Mouse (Mus musculus): ENCODE results near the gene Aloxe3. TPM values are rescaled to one million over a fixed set of nuclear protein-coding genes. Genes with fewer than 3 reads are reported as not detected.

Gene Aloxe3
- polyA plus RNA-seq, 1 experiment from 2014 or later, result 0.47 TPM

DNA sequence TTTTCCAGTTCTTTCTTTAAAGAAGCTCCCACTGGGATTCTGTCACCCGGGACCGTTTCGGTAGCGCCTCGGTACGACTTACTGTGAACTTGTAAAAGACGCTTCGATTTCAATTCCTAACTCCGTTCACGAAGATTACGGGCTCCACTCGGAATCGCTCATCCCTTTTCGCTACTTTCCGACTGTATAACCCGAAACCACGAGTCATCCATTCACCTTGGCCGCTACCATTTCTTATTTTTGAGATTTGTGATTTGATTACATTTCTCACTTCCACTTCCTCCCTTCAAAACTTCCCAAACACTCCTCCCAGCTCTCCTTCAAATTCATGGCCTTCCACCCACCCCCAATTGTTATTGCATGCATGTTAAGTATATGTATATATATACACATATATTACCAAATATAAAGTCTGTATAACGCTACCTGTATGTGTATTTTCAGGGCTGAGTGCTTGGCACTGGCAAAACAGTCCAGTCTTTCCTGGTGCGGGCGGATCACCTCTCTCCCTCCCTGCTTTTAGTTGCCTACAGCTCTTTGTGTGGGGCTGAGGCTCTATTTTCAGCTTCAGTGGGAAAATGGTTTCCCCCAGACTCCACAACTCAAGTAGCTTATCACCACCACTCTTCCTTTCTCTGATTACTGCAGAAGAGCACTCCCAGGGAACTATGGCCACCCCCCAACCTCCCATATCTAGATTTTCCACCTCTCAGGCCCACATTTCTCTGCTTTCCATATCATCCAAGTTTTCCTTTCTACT is 14.5 kb upstream of the Aloxe3 start:
- Histone ChIP-seq H3K27ac (no peak overlapping the region), H3K36me3 (peaks cover 32% of the 10 kb centered on the region)
- ATAC-seq (ENCODE audit: insufficient number of reproducible peaks, insufficient read depth, low FRiP score, low TSS enrichment), result no peak

DNA sequence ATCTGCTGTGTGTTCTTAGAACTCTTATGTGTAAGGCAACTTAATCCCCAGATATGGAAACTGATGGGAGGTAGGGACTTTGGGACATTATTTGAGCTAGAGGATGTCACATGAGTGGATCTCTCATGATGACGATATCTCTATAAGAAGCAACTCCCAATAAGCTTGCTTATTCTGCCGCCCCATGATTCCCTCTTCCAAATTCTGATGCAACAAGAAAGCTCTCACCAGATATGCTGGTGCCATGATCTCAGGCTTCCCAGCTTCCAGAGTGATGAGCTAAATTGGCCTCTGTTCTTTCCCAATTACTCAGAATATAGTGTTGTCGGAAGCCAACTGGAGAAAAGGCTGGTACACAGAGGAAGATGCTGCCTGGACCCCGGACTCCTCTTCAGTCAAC is 13.8 kb upstream of the Aloxe3 start:
- Histone ChIP-seq H3K27me3 (peaks cover 7% of the 10 kb centered on the region), H3K4me1 (0 out of 2 replicates have a peak, but pooled peaks cover 3% of the 10 kb centered on the region), H3K36me3 (peaks cover 26% of the 10 kb centered on the region), H3K4me3 (no peak overlapping the region; the same call in 1 of the 2 replicates), H3K9ac (no peak overlapping the region), H3K4me2 (replicated peaks) (peak overlapping the region; percentile 51; the same call in 1 of the 2 replicates), H3K9me3 (no peaks in the 10 kb centered on the region), H3K27ac (no peak overlapping the region)
- 66% methylated on average over 4 of the region's 4 CpGs for WGBS
- ATAC-seq (ENCODE audit: insufficient number of reproducible peaks, insufficient read depth, low FRiP score, low TSS enrichment), result no peak

More for the DNA sequence above, 14.5 kb upstream of the Aloxe3 start:
- Histone ChIP-seq H3K4me2 (replicated peaks) (peak overlapping the region; percentile 51), H3K9me3 (no peaks in the 10 kb centered on the region), H3K27me3 (peaks cover 3% of the 10 kb centered on the region; the same call in 1 of the 2 replicates), H3K4me1 (0 out of 2 replicates have a peak, but pooled peaks cover 3% of the 10 kb centered on the region), H3K4me3 (peak overlapping the region; percentile 46), H3K9ac (peak overlapping the region; percentile 25; the same call in 1 of the 2 replicates)
- WGBS, result 5% methylated on average over 21 of the region's 21 CpGs

DNA sequence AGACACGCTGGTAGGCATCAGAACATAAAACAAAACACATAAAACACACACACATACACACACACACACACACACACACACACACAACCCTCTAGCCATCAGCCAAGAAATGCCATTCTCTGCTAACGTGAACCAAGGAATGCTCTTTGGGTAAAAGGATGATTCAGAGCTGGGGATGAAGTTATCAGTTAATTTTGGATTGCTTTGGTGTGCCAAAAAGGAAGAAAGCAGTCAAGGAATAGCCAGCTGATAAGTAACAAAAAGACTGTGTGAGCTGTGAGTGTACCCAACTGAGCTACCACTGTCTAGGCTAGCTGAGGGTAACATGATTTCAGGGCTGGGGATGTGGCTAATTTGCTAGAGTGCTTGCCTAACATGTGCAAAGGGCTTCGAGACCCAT is 11.7 kb upstream of the Aloxe3 start:
- Histone ChIP-seq H3K4me1 (peaks cover 6% of the 10 kb centered on the region), H3K27ac (no peak overlapping the region), H3K9me3 (no peaks in the 10 kb centered on the region), H3K27me3 (peaks cover 9% of the 10 kb centered on the region), H3K36me3 (peaks cover 5% of the 10 kb centered on the region), H3K9ac (no peak overlapping the region), H3K4me3 (no peak overlapping the region), H3K4me2 (replicated peaks) (no peak overlapping the region)
- WGBS, result 72% methylated on average over 3 of the region's 3 CpGs
- no peak for ATAC-seq (ENCODE audit: insufficient number of reproducible peaks, insufficient read depth, low FRiP score, low TSS enrichment)

DNA sequence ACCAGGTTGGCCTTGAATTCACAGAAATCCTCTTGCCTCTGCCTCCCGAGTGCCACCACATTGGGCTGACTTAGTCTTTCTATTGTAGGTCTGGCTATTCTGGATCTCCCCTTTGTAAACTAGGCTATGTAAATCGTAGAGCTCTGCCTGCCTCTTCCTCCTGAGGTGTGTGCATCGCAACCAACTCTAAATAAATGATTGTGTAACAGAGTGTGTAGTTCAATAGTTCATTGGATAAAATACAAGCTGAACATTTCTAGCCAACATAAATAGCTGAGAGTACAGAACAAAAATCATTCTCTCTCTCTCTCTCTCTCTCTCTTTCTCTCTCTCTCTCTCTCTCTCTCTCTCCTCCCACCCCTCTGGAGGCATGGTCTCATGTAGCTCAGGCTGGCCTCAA is 11.1 kb upstream of the Aloxe3 start:
- no peaks in the 10 kb centered on the region for H3K36me3 ChIP-seq
- no peak for ATAC-seq (ENCODE audit: insufficient number of reproducible peaks, insufficient read depth, low FRiP score, low TSS enrichment)
- WGBS, result 81% methylated on average over 3 of the region's 3 CpGs
- H3K4me1 ChIP-seq, result peaks cover 12% of the 10 kb centered on the region
- H3K4me3 ChIP-seq, result no peak overlapping the region
- no peaks in the 10 kb centered on the region for H3K9me3 ChIP-seq
- no peak overlapping the region for H3K4me2 ChIP-seq (replicated peaks)
- H3K27ac ChIP-seq, result no peak overlapping the region
- peaks cover 9% of the 10 kb centered on the region for H3K27me3 ChIP-seq
- no peak overlapping the region for H3K9ac ChIP-seq

DNA sequence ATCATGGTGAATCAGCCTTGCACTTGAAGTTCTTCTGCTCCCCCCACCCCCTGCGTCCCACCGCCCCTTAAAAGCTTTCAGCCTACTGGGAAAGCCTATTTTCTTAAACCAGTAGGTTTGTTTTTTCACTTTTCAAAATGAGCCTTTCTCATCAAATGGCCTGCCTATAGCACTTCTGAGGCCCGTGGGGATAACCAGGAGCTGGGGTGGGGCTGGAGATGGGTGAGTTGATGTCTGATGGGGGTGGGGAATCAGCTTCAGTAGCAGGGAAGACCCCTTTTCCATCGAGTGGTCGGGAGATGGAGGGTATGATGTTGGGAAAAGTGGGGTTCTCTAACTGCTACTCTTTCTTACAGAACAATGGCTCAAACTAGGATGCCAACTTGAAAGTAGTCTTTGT is 8.9 kb upstream of the Aloxe3 start:
- peaks cover 26% of the 10 kb centered on the region for H3K4me1 ChIP-seq

GRCm38 (mm10) chr11:69117737-69118695 is 7.7 kb upstream of the Aloxe3 start:
- Histone ChIP-seq H3K27ac (peak overlapping the region; percentile 58), H3K4me3 (peak overlapping the region; percentile 77), H3K9ac (peak overlapping the region; percentile 59), H3K27me3 (peaks cover 9% of the 10 kb centered on the region), H3K36me3 (no peaks in the 10 kb centered on the region), H3K9me3 (no peaks in the 10 kb centered on the region), H3K4me1 (peaks cover 26% of the 10 kb centered on the region), H3K4me2 (replicated peaks) (peak overlapping the region; percentile 88)
- no peak for ATAC-seq (ENCODE audit: insufficient number of reproducible peaks, insufficient read depth, low FRiP score, low TSS enrichment)
- under 1% methylated on average over 45 of the region's 45 CpGs for WGBS

More for the DNA sequence above, 8.9 kb upstream of the Aloxe3 start:
- Histone ChIP-seq H3K4me3 (no peak overlapping the region), H3K27ac (no peak overlapping the region), H3K36me3 (no peaks in the 10 kb centered on the region), H3K9me3 (no peaks in the 10 kb centered on the region), H3K9ac (no peak overlapping the region), H3K27me3 (peaks cover 9% of the 10 kb centered on the region), H3K4me2 (replicated peaks) (peak overlapping the region; percentile 88; the same call in 1 of the 2 replicates)
- ATAC-seq (ENCODE audit: insufficient number of reproducible peaks, insufficient read depth, low FRiP score, low TSS enrichment), result no peak
- 59% methylated on average over 5 of the region's 5 CpGs for whole genome bisulfite sequencing

GRCm38 (mm10) chr11:69118765-69119164 is 6.9 kb upstream of the Aloxe3 start:
- no peak for ATAC-seq (ENCODE audit: insufficient number of reproducible peaks, insufficient read depth, low FRiP score, low TSS enrichment)
- 1% methylated on average over 15 of the region's 15 CpGs for WGBS
- no peaks in the 10 kb centered on the region for H3K36me3 ChIP-seq
- no peak overlapping the region for H3K27ac ChIP-seq
- H3K9me3 ChIP-seq, result no peaks in the 10 kb centered on the region
- H3K4me1 ChIP-seq, result peaks cover 26% of the 10 kb centered on the region
- peak overlapping the region; percentile 77 for H3K4me3 ChIP-seq
- H3K9ac ChIP-seq, result no peak overlapping the region
- peak overlapping the region; percentile 88 for H3K4me2 ChIP-seq (replicated peaks)
- peaks cover 9% of the 10 kb centered on the region for H3K27me3 ChIP-seq

DNA sequence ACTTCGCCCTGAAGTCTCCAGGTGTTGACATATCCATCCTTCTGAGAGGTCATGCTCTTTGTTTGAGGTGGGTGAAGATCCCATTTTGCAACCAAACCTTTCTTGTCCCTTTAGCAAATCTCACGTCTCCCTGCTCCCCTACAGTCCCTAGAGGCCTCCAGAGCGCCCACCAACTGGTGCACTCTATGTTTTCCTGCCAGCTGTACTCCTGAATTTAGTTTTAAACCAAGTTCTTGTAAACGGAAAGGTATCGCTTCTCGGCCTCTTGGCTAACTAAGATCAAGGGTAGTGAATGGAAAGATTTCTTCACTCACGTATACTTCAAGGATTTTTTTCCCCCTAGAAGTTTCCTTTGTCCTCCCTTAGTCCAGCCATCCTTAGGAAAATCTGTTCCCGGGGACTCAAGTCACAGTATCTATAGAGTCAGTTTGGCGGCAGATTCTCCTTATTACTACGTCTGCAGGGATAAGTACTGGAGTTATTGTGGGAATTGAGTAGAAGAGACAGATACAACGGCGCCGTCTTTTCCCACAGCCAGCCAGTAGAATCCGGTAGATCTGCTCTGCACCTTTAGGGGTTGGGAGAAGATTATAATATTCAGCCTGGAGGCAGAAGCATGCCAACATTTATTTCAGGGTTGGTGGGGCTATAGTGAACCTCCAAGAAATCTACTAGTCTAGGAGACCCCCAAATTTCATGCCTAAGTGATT is 6.1 kb upstream of the Aloxe3 start:
- Histone ChIP-seq H3K4me2 (replicated peaks) (peak overlapping the region; percentile 88), H3K9me3 (no peaks in the 10 kb centered on the region), H3K9ac (no peak overlapping the region), H3K4me3 (peak overlapping the region; percentile 77), H3K4me1 (peaks cover 26% of the 10 kb centered on the region), H3K27me3 (peaks cover 9% of the 10 kb centered on the region), H3K36me3 (no peaks in the 10 kb centered on the region), H3K27ac (no peak overlapping the region)
- 28% methylated on average over 14 of the region's 14 CpGs for WGBS
- no peak for ATAC-seq (ENCODE audit: insufficient number of reproducible peaks, insufficient read depth, low FRiP score, low TSS enrichment)

GRCm38 (mm10) chr11:69120221-69121000 is 5.3 kb upstream of the Aloxe3 start, which contains the start of gene Hes7:
Hes7 (plus strand) TSS chr11:69120404.
- peak within 1 kb of the TSS; percentile 72; the same call in 1 of the 2 replicates for H3K9ac ChIP-seq
- 2% methylated on average over 27 of the region's 27 CpGs for WGBS
- H3K27me3 ChIP-seq, result peaks cover 9% of the 10 kb centered on the region
- peaks cover 26% of the 10 kb centered on the region for H3K4me1 ChIP-seq
- no peaks in the 10 kb centered on the region for H3K9me3 ChIP-seq
- H3K36me3 ChIP-seq, result no peaks in the 10 kb centered on the region
- H3K4me3 ChIP-seq, result peak within 1 kb of the TSS; percentile 77
- no peak within 1 kb of the TSS for H3K27ac ChIP-seq
- H3K4me2 ChIP-seq (replicated peaks), result peak within 1 kb of the TSS; percentile 88
- ATAC-seq (ENCODE audit: insufficient number of reproducible peaks, insufficient read depth, low FRiP score, low TSS enrichment), result no peak

DNA sequence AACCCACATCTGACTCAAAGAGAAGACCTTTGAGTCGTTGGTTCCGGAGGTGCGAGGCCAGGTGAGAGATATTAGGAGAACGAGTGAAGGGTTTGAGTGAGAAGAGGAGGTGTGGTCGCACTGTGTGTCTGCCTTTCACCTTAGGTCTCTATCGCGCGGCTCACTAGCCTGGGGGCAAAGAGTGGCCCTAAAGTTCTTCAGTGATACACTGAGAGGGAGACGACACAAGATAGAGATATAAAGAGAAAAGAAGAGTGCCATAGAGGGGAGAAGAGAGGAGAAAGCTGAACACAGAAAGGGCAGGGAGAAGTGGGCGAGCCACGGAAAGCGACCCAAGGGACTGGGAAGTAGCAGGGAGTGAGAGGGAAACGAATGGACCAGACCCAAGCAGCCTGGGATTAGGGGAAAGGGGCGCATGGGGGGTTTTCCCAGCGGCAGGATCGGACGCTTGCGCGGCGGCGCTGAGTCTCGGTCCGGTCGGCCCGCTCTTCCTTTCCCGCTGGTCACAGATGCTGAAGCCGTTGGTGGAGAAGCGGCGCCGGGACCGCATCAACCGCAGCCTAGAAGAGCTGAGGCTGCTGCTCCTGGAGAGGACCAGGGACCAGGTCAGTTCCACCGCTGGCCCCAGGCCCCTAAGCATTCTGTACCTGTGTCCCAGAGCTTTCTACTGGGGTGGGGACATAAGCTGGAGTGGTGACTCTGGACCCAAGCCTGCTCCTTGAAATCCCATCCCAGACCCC is 4.5 kb upstream of the Aloxe3 start:
- peak overlapping the region; percentile 72; the same call in 1 of the 2 replicates for H3K9ac ChIP-seq
- H3K4me1 ChIP-seq, result peaks cover 31% of the 10 kb centered on the region
- peaks cover 6% of the 10 kb centered on the region for H3K27me3 ChIP-seq
- 1% methylated on average over 33 of the region's 33 CpGs for WGBS
- no peak overlapping the region for H3K27ac ChIP-seq
- H3K4me3 ChIP-seq, result peak overlapping the region; percentile 77
- no peak for ATAC-seq (ENCODE audit: insufficient number of reproducible peaks, insufficient read depth, low FRiP score, low TSS enrichment)
- H3K4me2 ChIP-seq (replicated peaks), result peak overlapping the region; percentile 88
- no peaks in the 10 kb centered on the region for H3K36me3 ChIP-seq
- H3K9me3 ChIP-seq, result no peaks in the 10 kb centered on the region

Measured in embryonic facial prominence, embryonic 12.5 days (tissue).